Mouse (Mus musculus) T-helper 17 cell (primary cell): ENCODE measurements around the gene Cspg4.

ENCODE experiments used
- in situ Hi-C, 2 experiments: fragments of 300-600 bp; cut with MboI, MseI; formaldehyde crosslinking; loops; 1 replicate in 1 of 2; 2 replicates in 1 of 2; pipeline ENCODE4 v1.15.1; 2025; ENCODE audit warnings: high pct_unique_total_duplicates in 2 of 2

Cspg4 gene

GRCm38 (mm10) chr9:56864832-56865231, at the start of gene Cspg4:
Cspg4 (plus strand) TSS chr9:56865033.
- in situ Hi-C loops, result loop anchor here in 1 of 2 experiments (10.0 kb wide), 1 partner anchor 1450 kb away; the partner anchor contains the start of gene Loxl1

GRCm38 (mm10) chr9:56824900-56825299, 39.9 kb upstream of the Cspg4 start:
- in situ Hi-C loops, result loop anchor here in 1 of 2 experiments (5.0 kb wide), 1 partner anchor 1263 kb away; no protein-coding TSS in a partner anchor

- in situ Hi-C loops, result no loop called here
These were observed 39.2 kb upstream of the Cspg4 start for GRCm38 (mm10) chr9:56825476-56826213.

- in situ Hi-C loops, result no loop called here
These were observed 36.7 kb upstream of the Cspg4 start for GRCm38 (mm10) chr9:56828146-56828545.

GRCm38 (mm10) chr9:56828841-56829240, 36.0 kb upstream of the Cspg4 start:
- in situ Hi-C loops, result no loop called here

- in situ Hi-C loops, result no loop called here
These were observed 34.7 kb upstream of the Cspg4 start for GRCm38 (mm10) chr9:56830162-56830561.

GRCm38 (mm10) chr9:56831904-56832303, 32.9 kb upstream of the Cspg4 start:
- in situ Hi-C loops, result no loop called here

GRCm38 (mm10) chr9:56832900-56833299, 31.9 kb upstream of the Cspg4 start:
- in situ Hi-C loops, result no loop called here

GRCm38 (mm10) chr9:56835152-56835551, 29.7 kb upstream of the Cspg4 start:
- in situ Hi-C loops, result no loop called here

GRCm38 (mm10) chr9:56840721-56841120, 24.1 kb upstream of the Cspg4 start:
- in situ Hi-C loops, result loop anchor here in 1 of 2 experiments (10.0 kb wide), 1 partner anchor 626 kb away; no protein-coding TSS in a partner anchor

- in situ Hi-C loops, result loop anchor here in 1 of 2 experiments (10.0 kb wide), 1 partner anchor 627 kb away; no protein-coding TSS in a partner anchor
These were observed 23.0 kb upstream of the Cspg4 start for GRCm38 (mm10) chr9:56841864-56842263.

GRCm38 (mm10) chr9:56842303-56842719, 22.5 kb upstream of the Cspg4 start:
- in situ Hi-C loops, result loop anchor here in 1 of 2 experiments (10.0 kb wide), 1 partner anchor 628 kb away; no protein-coding TSS in a partner anchor

GRCm38 (mm10) chr9:56843679-56844188, 21.1 kb upstream of the Cspg4 start:
- in situ Hi-C loops, result loop anchor here in 1 of 2 experiments (10.0 kb wide), 1 partner anchor 629 kb away; no protein-coding TSS in a partner anchor

GRCm38 (mm10) chr9:56844644-56845043, 20.2 kb upstream of the Cspg4 start:
- in situ Hi-C loops, result loop anchor here in 1 of 2 experiments (10.0 kb wide), 1 partner anchor 630 kb away; no protein-coding TSS in a partner anchor

- in situ Hi-C loops, result loop anchor here in 1 of 2 experiments (10.0 kb wide), 1 partner anchor 633 kb away; no protein-coding TSS in a partner anchor
These were observed 17.3 kb upstream of the Cspg4 start for GRCm38 (mm10) chr9:56847523-56847922.

GRCm38 (mm10) chr9:56850128-56850904, 14.5 kb upstream of the Cspg4 start:
- in situ Hi-C loops, result no loop called here

- in situ Hi-C loops, result no loop called here
These were observed 14.0 kb upstream of the Cspg4 start for GRCm38 (mm10) chr9:56850905-56851252.

- in situ Hi-C loops, result no loop called here
These were observed 13.1 kb upstream of the Cspg4 start for GRCm38 (mm10) chr9:56851778-56852177.

GRCm38 (mm10) chr9:56857463-56857862, 7.4 kb upstream of the Cspg4 start:
- in situ Hi-C loops, result no loop called here

GRCm38 (mm10) chr9:56860035-56860434, 4.8 kb upstream of the Cspg4 start:
- in situ Hi-C loops, result loop anchor here in 1 of 2 experiments (10.0 kb wide), 1 partner anchor 1455 kb away; the partner anchor contains the start of gene Loxl1

- in situ Hi-C loops, result loop anchor here in 1 of 2 experiments (10.0 kb wide), 1 partner anchor 1454 kb away; the partner anchor contains the start of gene Loxl1
These were observed 4.2 kb upstream of the Cspg4 start for GRCm38 (mm10) chr9:56860486-56861269.
